Mouse (Mus musculus) neural tube, embryonic 14.5 days (tissue): ENCODE data around the gene Ube2e2. TPM values are rescaled to one million over a fixed set of nuclear protein-coding genes. Genes with fewer than 3 reads are reported as not detected.
A peak's percentile ranks its signal among the peaks of the same experiment; 100 is the strongest.

Experiments
- ATAC-seq: fragments of 200-750 bp; cut with Nextera tagmentation; 2 replicates; pipeline ENCODE4 v1.8.0; 2017; ENCODE audit warnings: low read depth, mild to moderate bottlenecking, moderate TSS enrichment, moderate library complexity
- H3K27ac ChIP-seq: fragments of 300-500 bp; sonication (generic); 2 replicates; pipeline ENCODE4 v1.5.1; 2014; ENCODE audit warnings: low read depth, mild to moderate bottlenecking, control low read depth, low read length, moderate library complexity, mixed read lengths
- H3K27me3 ChIP-seq: fragments of 300-500 bp; sonication (generic); 2 replicates; pipeline ENCODE4 v1.6.1; 2014; ENCODE audit warnings: low read length; ENCODE audit not compliant: control insufficient read depth, insufficient read depth
- H3K36me3 ChIP-seq: fragments of 300-500 bp; sonication (generic); 2 replicates; pipeline ENCODE4 v1.6.1; 2014; ENCODE audit warnings: low read length, mixed read lengths; ENCODE audit not compliant: control insufficient read depth, insufficient read depth
- H3K4me1 ChIP-seq: fragments of 300-500 bp; sonication (generic); 2 replicates; pipeline ENCODE4 v1.6.1; 2014; ENCODE audit warnings: low read length; ENCODE audit not compliant: control insufficient read depth, insufficient read depth
- H3K4me2 ChIP-seq: fragments of 300-500 bp; sonication (generic); 2 replicates; pipeline ENCODE4 v1.6.1; 2014; ENCODE audit warnings: mild to moderate bottlenecking, low read depth, low read length, control low read depth
- H3K4me3 ChIP-seq: fragments of 300-500 bp; sonication (generic); 2 replicates; pipeline ENCODE4 v1.5.1; 2014; ENCODE audit warnings: low read depth, low read length, control low read depth, mixed read lengths
- H3K9ac ChIP-seq: fragments of 300-500 bp; sonication (generic); replicated peaks from 2 replicates; pipeline ENCODE4 v1.6.1; 2014; ENCODE audit warnings: low read depth, mild to moderate bottlenecking, control low read depth, low read length, mixed read lengths
- H3K9me3 ChIP-seq: fragments of 300-500 bp; sonication (generic); 2 replicates; pipeline ENCODE4 v1.6.1; 2016; ENCODE audit warnings: low read length; ENCODE audit not compliant: control insufficient read depth
- WGBS: fragments of 180-500 bp; shearing (Covaris S2); extraction: QIAGEN DNeasy Blood & Tissue Kit; methylation state at CpG from one replicate; pipeline ENCODE4 v1.1.7; 2014; 5-methylcytosine and 5-hydroxymethylcytosine counted together
- polyA plus RNA-seq: library from polyadenylated mRNA; unstranded; fragments of >200 nt; fragmentation: Nextera tagmentation; extraction: Ambion mirVana; gene quantifications from 2 replicates; pipeline ENCODE4 v1.2.1, GENCODE M21; 2014

The Ube2e2 gene
- polyA plus RNA-seq, 1 experiment from 2014 or later = 153 TPM

DNA sequence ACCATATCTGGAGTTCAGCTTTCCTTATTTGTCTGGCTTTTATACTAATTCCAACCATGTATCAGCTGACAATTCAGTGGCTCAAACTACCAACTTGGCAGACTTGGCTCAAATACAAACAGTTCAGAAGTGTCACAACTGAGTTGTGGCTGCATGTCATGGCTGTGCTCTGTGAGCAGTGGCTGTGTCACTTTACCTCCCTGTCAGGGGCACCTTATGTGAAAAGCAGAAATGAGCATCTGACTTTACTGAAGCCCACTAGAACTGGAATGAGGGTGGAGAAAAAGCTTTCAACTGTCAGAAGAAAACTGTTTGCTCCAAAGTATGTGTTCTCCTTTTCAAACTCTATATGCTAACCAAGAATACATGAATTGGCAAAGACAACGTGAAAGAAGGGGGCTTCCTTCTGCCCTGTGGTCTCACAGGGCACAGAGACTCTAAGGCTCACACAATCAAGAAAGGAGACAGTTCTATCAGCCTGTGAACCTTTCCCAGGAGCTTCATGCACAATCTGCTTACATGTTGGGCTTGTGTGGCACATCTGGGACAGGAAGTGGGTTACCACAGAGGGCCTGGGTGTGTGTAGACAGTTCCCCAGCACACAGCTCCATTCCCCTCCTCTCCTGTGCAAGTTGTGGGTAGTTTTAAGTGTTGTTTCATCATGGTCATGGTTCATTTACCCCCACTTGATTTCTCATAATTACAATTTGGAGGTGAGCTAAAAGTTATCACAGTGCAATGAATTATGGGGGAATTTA, 228.6 kb downstream of the Ube2e2 start:
- Histone ChIP-seq H3K9ac (no peak overlapping the region), H3K4me2 (no peak overlapping the region), H3K27ac (no peak overlapping the region), H3K9me3 (no peaks in the 10 kb centered on the region), H3K36me3 (no peaks in the 10 kb centered on the region), H3K27me3 (no peaks in the 10 kb centered on the region), H3K4me1 (no peaks in the 10 kb centered on the region), H3K4me3 (no peak overlapping the region)
- no peak for ATAC-seq
- WGBS = 84% methylated on average over 1 of the region's 1 CpGs

DNA sequence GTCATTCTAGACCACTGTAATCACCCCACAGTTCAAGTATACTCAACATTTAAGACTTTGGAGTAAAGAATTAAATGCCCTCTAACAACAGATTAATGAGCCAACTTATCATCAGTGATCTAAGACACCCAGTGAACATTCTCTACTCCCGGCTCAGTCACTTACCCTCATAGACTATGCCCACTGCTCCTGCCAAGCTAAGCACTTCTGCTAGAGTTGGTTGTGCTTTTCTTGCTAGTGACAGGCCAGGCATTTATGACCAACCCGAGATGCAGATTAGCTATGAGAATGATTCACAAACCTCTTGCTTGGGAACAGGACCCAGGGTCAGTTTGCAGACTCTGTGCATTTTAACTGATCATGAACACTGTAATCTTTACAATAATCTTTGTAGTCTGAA, 230.4 kb downstream of the Ube2e2 start:
- H3K36me3 ChIP-seq = no peaks in the 10 kb centered on the region
- H3K9me3 ChIP-seq = no peaks in the 10 kb centered on the region
- 89% methylated on average over 2 of the region's 2 CpGs for WGBS
- H3K27me3 ChIP-seq = no peaks in the 10 kb centered on the region
- ATAC-seq = no peak
- H3K27ac ChIP-seq = no peak overlapping the region
- no peak overlapping the region for H3K9ac ChIP-seq
- no peak overlapping the region for H3K4me2 ChIP-seq
- no peaks in the 10 kb centered on the region for H3K4me1 ChIP-seq
- no peak overlapping the region for H3K4me3 ChIP-seq

DNA sequence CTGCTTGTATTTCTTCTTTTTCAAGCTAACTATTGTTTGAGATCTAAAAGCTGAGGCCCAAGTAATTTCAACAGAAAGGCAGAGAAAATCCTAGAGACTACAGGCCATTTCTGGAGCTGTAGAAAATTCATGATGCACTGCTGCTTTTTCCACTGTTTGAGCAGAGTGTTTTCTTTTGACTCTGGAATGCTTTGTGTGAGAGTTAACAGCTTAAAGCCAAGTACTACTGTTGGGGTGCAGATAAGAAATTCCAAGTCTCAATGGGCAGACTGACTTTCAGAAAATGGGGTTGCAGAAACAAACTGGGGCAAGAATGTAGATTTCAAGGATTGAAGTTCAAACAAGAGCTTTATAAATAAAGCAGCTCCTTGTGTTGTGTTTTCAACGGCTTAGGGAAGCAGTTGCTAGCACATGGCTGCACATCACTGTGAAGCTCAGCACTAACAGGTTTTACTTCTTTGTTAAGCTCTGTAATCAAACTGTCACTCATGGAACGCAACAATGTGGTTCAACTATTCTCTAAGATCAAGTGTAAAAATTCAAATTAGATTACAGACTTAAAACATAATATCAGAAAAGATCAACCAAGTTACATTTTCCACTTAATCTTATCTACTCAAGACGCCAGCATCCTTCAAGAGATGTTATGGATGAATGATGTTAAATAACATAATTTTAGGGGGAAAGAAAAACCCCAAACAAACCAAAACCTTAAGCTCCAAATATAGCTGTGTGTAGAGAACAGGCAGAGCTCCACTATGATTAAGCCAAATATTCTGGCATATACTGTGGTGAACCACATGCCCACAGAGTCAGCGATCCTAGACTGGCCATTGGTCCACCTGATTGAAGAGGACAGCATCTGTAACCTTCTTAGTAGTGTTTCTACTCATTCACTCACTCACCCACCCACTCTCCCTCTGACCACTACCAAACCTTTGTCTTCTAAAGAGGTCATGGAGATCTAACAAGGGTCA, 236.0 kb downstream of the Ube2e2 start:
- ATAC-seq = no peak
- no peaks in the 10 kb centered on the region for H3K4me1 ChIP-seq
- no peak overlapping the region for H3K9ac ChIP-seq
- no peaks in the 10 kb centered on the region for H3K9me3 ChIP-seq
- WGBS = 74% methylated on average over 4 of the region's 4 CpGs
- H3K4me2 ChIP-seq = no peak overlapping the region
- H3K36me3 ChIP-seq = no peaks in the 10 kb centered on the region
- no peaks in the 10 kb centered on the region for H3K27me3 ChIP-seq
- no peak overlapping the region for H3K4me3 ChIP-seq
- H3K27ac ChIP-seq = no peak overlapping the region

DNA sequence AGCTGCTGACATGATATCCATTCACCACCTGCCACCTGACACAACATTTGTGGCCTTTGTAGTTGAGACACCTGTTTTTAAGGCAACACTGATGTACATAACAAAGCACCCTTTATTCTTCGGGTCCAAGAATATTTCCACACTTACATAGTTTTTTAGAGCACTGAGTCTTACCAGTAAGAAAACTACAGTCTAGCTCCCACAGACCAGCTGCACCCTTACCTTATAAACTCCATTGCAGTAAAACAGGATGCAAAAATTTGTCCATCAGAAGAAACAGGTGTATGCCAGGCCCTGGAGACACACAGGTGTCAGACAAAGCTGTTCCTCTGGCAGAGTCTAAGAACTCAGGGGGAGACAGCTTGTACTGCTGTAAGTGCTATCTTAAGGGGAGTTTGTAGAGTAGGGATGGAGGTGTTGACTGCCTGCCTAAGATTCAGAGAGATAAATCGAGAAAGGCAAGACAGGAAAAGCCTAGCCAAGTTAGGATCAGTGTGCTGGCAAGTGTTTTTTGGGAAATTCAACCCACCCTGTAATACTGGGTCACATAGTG, 244.9 kb downstream of the Ube2e2 start:
- Histone ChIP-seq H3K4me2 (no peak overlapping the region), H3K27ac (no peak overlapping the region), H3K4me3 (no peak overlapping the region), H3K4me1 (no peaks in the 10 kb centered on the region), H3K36me3 (no peaks in the 10 kb centered on the region), H3K9ac (no peak overlapping the region), H3K27me3 (no peaks in the 10 kb centered on the region), H3K9me3 (no peaks in the 10 kb centered on the region)
- 80% methylated on average over 2 of the region's 2 CpGs for WGBS
- no peak for ATAC-seq

DNA sequence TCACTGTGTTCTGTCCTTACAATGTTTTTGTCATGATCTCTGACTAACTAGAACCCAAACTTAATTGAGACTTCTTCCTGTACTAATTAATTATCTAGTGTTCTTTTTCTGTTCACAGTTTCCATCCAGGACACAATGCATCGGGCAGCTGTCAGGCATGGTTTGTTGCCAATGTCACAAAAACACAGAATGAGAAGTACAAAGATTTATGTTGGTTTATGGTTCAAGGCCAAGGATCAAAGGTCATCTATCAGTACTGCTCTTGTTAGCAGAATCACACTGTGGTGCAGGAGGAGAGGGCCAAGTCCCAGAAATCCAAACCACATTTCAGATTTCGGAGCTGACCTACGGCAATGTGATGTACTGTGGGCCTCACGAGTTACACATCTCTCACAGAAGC, 252.4 kb downstream of the Ube2e2 start:
- Histone ChIP-seq H3K27me3 (no peaks in the 10 kb centered on the region), H3K9ac (no peak overlapping the region), H3K9me3 (no peaks in the 10 kb centered on the region), H3K4me3 (no peak overlapping the region), H3K36me3 (no peaks in the 10 kb centered on the region), H3K4me1 (no peaks in the 10 kb centered on the region), H3K27ac (no peak overlapping the region), H3K4me2 (no peak overlapping the region)
- 77% methylated on average over 4 of the region's 4 CpGs for WGBS
- ATAC-seq = no peak

DNA sequence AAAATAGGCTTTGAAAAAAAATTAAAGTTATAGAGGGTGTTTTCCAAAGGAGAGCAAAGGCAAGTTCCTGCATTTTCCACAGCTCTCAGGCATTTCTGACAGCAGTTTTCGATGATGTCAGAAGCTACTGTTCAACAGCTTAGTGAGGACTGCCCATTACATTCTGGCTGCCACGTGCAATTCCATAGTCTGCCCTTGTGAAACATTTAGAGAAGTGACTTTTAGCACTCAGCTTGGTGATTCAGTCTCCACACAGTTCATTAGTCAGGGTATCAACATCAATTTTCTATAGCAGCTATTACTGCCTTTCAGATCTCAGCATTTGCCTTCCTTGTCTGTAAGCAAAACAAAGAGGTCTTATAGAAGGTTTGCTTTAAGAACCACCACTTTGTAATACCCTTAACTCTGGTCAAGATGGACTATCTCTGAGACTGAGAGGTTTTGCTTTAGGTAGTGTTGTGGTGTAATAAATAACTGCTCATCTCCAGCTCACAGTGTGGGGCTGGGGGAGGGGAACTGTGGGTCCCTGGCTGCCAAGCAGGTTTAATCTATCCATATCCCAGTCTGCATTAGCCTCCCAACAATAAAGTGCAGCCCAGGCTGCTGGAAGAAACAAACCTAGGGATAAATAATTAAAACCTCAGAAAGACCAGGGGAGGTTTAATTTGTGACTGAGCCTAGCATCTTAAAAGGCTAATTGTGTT, 255.2 kb downstream of the Ube2e2 start:
- Histone ChIP-seq H3K4me1 (no peaks in the 10 kb centered on the region), H3K27ac (no peak overlapping the region), H3K9me3 (no peaks in the 10 kb centered on the region), H3K9ac (no peak overlapping the region), H3K4me2 (no peak overlapping the region), H3K36me3 (no peaks in the 10 kb centered on the region), H3K4me3 (no peak overlapping the region), H3K27me3 (no peaks in the 10 kb centered on the region)
- 73% methylated on average over 2 of the region's 2 CpGs for WGBS
- peak; percentile 83 for ATAC-seq

DNA sequence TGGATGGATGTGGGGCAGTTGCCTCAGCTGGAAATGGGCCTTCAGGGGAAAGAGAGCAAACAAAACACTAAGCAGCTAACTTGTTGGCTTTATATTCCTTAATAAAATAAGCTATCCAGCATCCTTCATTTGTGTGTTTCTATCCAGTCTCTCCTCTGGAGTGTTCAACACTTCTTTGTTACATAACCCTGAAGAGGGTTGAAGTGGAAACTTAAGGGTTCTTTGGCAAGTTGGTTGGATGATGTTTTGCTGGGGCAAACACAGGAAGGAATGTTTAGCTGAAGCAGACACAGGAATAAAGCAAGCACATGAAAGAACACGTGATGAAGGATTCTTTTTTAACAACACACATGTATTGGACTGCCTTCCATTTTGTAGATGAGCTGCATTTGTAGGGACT, 256.3 kb downstream of the Ube2e2 start:
- no peak overlapping the region for H3K4me2 ChIP-seq
- ATAC-seq = no peak
- H3K27me3 ChIP-seq = no peaks in the 10 kb centered on the region

DNA sequence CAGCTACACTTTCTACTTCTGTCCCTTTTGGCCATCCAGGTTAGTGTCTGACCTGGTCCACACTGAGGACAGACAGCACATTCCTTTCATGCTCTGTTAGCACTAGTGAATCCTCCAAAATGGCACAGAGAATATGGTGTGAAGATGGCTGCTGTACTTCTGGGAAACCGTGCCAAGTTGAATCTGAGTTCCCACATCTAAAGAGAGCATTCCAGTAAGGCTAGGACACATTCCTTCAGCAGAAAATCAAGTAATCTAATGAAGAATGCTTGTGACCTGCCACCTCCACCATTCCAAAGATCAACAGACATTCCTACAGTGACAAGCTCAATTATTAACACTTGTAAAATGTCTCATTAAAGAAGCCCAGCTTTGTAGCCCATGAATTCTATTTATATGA, 265.9 kb downstream of the Ube2e2 start:
- no peak for ATAC-seq
- no peak overlapping the region for H3K27ac ChIP-seq
- H3K9me3 ChIP-seq = no peaks in the 10 kb centered on the region
- H3K36me3 ChIP-seq = no peaks in the 10 kb centered on the region
- no peaks in the 10 kb centered on the region for H3K27me3 ChIP-seq
- no peak overlapping the region for H3K4me3 ChIP-seq
- 92% methylated on average over 1 of the region's 1 CpGs for WGBS
- H3K9ac ChIP-seq = no peak overlapping the region
- no peak overlapping the region for H3K4me2 ChIP-seq
- no peaks in the 10 kb centered on the region for H3K4me1 ChIP-seq

More for the DNA sequence above, 256.3 kb downstream of the Ube2e2 start:
- 76% methylated on average over 1 of the region's 1 CpGs for WGBS
- no peak overlapping the region for H3K27ac ChIP-seq
- H3K4me1 ChIP-seq = no peaks in the 10 kb centered on the region
- no peak overlapping the region for H3K4me3 ChIP-seq
- H3K9ac ChIP-seq = no peak overlapping the region
- H3K9me3 ChIP-seq = no peaks in the 10 kb centered on the region
- no peaks in the 10 kb centered on the region for H3K36me3 ChIP-seq
